Mouse (Mus musculus) activated CD4-positive, CD25-positive, alpha-beta regulatory T cell, adult 9 weeks (primary cell): ENCODE results near the gene Bcar3. TPM values are rescaled to one million over a fixed set of nuclear protein-coding genes. Genes with fewer than 3 reads are reported as not detected.

Source experiments
- polyA plus RNA-seq: library from polyadenylated mRNA; unstranded; fragments of 100-300 nt; shearing (Covaris generic); gene quantifications from one replicate; pipeline ENCODE4 v1.2.1, GENCODE M21; 2017

Gene Bcar3
- 0.57 TPM for polyA plus RNA-seq

DNA sequence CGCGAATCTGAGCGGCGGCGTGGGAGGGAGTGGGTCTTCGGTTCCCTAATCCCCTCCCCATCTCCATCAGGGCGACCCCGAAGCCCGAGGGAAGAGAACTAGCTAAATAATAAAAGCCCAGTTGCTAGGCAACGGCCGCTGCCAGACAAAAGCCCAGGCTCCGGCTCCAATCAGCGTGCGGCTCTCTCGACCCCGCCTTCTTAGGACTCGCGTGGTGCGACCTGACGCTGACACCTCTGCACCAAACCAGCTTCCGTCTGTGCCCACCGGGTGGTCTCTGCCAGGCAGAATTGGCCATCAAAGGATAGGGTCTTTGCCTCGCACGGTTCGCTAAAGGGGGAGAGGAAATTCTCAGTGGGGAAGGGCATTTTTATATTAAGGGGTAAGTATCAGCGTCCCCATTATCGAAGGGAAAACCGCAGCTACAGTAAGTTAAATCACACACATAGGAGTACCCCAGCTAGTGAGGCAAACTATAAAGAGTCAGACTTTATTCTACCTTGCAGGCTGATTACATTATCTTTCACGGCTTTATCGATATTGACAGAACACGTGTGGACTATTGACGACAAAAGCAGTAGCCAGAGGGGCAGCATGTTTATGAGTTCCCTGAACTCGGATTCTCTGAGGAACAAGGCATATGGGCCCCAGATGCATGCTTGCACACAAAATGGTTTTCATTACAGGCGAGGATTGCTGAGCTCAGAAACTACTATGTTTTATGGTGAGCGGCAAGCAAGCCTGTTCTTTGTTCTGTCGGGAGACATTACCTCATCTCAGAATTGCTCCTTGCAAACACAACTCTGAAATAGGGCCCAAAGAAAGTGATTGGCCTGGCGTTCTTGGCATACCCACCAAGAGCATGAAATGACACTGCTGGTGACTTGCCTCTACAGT is at the start of gene Bcar3:
Bcar3 (plus strand) TSS at position 183 of the 897 bp plus-strand sequence.

DNA sequence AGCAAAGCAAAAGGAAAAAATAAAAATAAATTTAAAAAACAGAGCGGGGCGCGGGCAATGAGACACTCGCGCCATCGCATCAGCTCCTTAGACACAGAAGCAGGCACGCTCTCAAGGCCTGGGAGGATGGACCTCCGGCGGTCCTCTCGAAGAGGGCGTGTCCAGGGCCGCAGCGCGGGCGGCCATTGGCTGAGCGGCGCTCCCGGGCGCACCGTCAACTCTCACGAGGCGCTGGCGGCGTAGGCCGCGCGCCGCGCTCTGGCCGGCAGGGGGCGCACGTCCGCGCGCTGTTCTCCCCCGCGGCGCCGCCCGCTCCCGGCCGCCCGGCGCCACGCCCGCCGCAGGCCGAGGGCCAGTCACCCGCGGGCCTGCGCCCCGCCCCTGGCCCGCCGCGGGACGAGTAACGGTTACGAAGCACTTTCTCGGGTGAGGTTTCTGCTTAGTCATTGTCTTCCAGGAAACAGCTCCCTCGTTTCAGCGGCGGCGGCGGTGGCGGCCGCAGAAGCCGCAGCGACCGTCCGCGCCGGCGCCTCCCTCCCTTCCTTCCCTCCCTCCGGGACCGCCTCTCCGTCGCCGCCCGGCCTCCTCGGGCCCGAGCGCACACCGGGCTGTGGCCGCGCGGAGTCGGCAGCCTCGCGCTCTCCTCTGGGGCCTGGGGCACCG is 48.6 kb upstream of the Bcar3 start, which contains the start of gene Gclm:
Gclm (plus strand) TSS at position 343 of the 663 bp plus-strand sequence.

DNA sequence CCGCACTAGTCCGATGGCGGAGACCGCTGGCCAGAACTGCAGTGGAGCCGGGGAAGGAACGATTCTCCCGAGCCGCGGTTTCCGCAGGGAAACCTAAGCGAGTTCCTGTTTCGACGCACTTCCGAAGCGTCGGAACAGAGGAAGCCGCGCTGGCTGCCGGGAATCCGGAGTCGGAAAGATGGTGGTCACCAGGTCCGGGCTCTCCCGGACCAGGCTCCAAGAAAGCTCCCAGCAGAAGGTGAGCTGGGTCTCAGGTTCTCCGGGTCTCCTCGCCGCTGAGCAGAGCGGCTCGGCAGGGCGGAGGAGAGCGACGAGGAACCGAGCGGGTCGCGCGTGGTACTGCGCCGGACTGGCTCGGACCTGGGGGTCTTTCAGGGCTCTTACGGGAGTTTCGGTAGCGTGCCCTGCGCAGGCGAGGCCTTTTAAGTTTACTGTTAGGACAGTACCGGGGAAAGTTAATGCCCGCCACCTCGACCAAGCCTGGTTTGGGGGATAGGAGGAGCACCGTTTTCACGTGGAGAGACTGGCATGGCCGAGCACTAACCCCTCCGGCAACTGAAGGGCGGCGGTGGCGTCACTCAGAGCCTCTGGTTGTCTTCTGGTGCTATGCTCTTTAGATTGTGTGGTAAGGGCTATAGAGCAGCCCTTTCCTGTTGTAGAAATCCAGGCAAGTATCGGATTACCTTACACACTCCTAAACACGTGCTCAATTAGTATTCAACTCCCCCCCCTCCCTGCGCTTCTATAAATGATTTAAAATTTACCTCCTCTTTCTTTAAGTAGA is 19.5 kb upstream of the Bcar3 start, which contains the start of gene Dnttip2:
Dnttip2 (plus strand) TSS at position 148 of the 784 bp plus-strand sequence.

Other genes with a start within 250 kb of the Bcar3 start
- not detected for gene Abca4, start 249.7 kb upstream of the Bcar3 start, polyA plus RNA-seq
- gene Gclm, start 48.6 kb upstream of the Bcar3 start, polyA plus RNA-seq, result 2.9 TPM
- 100 TPM for gene Dnttip2, start 19.7 kb upstream of the Bcar3 start, polyA plus RNA-seq